Mouse (Mus musculus) brown adipose tissue, adult 24 weeks (tissue): ENCODE data around the gene Psmd2. TPM values are rescaled to one million over a fixed set of nuclear protein-coding genes. Genes with fewer than 3 reads are reported as not detected.

Experiments
- H3K27ac ChIP-seq: fragments of 200-500 bp; replicated peaks from 2 replicates; pipeline ENCODE4 v1.5.1; 2012; ENCODE audit warnings: low read depth, mild to moderate bottlenecking, low read length
- H3K4me1 ChIP-seq: fragments of 200-500 bp; 2 replicates; pipeline ENCODE4 v1.6.1; 2012; ENCODE audit warnings: low read length, mixed read lengths; ENCODE audit not compliant: control insufficient read depth, insufficient read depth, insufficient read length
- H3K4me3 ChIP-seq: fragments of 200-500 bp; 2 replicates; pipeline ENCODE4 v1.5.1; 2012; ENCODE audit warnings: low read depth, mild to moderate bottlenecking, low read length, moderate library complexity; ENCODE audit not compliant: insufficient read depth
- polyA plus RNA-seq: library from polyadenylated mRNA; stranded (reverse); fragments of >200 nt; gene quantifications from 2 replicates; pipeline ENCODE4 v1.2.4, GENCODE M21; 2012; ENCODE audit not compliant: missing spikeins, insufficient read depth, insufficient read length

Gene Psmd2
- polyA plus RNA-seq, 1 experiment = 145 TPM

DNA sequence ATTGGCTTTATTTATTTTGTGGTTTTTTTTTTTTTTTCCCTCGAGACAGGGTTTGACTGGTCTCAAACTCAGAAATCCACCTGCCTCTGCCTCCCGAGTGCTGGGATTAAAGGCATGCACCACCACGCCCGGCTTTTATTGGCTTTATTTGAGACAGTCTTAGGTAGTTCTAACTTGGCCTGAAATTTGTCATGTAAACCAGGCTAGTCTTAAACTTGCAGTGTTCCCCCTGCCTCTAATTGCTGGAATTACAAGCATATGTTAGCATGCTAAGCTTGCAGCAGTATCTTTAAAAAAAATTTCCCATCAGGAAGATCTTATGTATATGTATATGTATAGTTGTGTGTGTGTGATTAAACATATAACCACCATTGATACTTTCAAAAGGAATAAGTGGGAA lies 25.2 kb downstream of the Psmd2 start:
- H3K27ac ChIP-seq = no peak overlapping the region
- no peak overlapping the region for H3K4me3 ChIP-seq
- peaks cover 11% of the 10 kb centered on the region for H3K4me1 ChIP-seq

GRCm38 (mm10) chr16:20677380-20677779 lies 25.9 kb downstream of the Psmd2 start:
- no peak overlapping the region for H3K4me3 ChIP-seq
- peaks cover 11% of the 10 kb centered on the region for H3K4me1 ChIP-seq
- no peak overlapping the region for H3K27ac ChIP-seq

DNA sequence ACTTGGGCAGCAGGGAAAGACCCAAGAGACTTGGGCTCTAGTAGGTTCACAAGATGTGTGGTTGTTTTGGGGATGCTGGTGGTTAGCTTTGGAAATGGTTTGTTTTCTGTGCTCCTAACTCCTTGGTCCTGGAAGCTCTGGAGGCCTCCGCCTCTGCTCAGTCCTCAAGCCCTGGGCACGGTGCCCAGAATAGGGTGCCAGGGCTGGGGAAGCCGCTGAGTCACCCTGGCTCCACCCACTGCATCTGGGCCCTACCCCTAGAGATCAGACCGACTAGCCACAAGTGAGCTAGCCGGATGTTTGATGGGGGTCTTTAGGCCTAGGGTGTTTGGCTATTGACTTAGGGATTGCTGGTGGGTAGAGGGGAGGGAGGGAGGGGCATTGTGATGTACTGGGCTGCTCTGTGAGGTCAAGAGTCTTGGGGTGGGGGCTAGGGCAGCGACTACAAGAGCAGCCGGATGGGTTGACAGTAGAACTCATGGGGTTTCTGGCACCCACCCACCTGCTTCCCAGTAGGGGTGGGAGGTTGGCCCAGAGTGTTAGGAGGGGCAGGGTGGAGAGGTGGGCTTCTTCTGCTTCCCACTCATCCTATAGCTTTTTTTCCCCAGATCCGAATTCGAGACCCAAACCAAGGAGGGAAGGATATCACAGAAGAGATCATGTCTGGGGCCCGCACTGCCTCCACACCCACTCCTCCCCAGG lies 26.7 kb downstream of the Psmd2 start:
- Histone ChIP-seq H3K27ac (no peak overlapping the region), H3K4me1 (peaks cover 11% of the 10 kb centered on the region), H3K4me3 (no peak overlapping the region)

DNA sequence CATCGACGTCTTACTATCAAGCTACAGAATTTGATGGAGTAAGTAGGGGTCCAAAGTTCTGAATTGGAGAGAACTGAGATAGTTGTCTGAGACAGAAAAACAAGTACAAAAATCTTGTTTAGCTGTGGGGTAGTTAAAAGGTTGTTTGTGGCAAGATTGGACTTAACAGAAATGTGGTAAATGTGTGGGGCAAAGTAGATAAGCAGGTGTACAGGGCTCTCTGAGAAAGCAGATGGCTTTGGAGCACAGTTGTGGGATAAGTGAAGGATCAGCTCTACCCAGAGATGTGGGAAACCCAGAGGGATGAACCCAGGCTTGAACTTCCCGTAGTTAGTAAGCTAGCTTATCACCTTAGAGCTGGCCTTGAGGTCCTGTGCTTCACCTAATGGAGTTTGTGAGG lies 39.3 kb downstream of the Psmd2 start:
- peaks cover 6% of the 10 kb centered on the region for H3K4me1 ChIP-seq
- no peak overlapping the region for H3K4me3 ChIP-seq
- H3K27ac ChIP-seq = no peak overlapping the region

DNA sequence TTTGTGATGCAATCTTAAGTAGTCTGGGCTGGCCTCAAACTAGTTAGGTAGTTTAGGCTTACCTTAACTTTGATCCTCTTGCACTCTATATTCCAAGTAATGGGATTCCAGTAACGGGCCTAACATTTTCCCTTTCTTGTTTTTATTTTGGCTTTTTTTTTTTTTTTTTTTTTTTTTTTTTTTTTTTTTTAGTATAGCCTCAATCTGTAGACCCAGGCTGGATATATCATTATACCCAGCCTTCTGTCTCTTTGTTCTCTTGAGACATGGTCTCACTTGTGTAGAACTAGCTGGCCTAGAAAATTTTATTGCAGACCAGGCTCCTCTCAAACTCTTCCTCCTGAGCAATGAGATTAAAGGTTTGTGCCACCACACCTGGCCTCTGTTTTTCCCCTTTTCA lies 40.2 kb downstream of the Psmd2 start:
- no peak overlapping the region for H3K4me3 ChIP-seq

GRCm38 (mm10) chr16:20692241-20692965 lies 41.0 kb downstream of the Psmd2 start:
- Histone ChIP-seq H3K4me3 (no peak overlapping the region), H3K27ac (no peak overlapping the region), H3K4me1 (peaks cover 6% of the 10 kb centered on the region)

More for the DNA sequence above, 40.2 kb downstream of the Psmd2 start:
- H3K27ac ChIP-seq = no peak overlapping the region
- peaks cover 6% of the 10 kb centered on the region for H3K4me1 ChIP-seq

DNA sequence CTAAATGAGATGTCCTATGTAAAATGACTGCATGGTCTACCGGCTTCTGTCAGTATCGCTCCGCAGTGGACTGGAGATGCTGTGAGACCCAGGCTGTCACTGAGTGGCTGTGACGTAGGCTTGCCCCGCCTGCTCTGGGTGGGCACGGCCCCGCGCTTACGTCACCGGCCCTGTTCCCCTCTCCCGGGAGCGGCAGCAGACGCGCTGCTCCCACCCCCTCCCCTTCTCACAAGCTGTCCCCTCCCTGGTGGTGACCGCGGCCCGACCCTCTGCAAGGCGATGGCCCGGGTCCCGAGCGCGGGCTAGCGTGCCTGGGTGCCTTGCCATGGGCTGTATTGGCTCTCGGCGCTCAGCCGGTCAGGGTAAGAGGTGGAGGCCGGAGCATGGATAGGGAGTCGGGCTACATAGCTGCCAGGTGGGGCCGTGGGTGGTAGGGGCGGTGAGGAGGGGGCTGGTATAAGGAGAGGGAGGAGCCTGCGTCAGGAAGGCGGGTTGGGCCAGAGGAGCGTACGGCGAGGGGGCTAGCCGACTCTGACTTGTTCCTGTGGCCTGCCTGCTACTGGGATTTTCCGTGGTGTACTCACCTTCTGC lies 41.8 kb downstream of the Psmd2 start, which contains the start of gene Fam131a:
Fam131a (plus strand) TSS at position 131 of the 591 bp plus-strand sequence.
- H3K27ac ChIP-seq = peak within 1 kb of the TSS; percentile 84
- peaks cover 6% of the 10 kb centered on the region for H3K4me1 ChIP-seq
- peak within 1 kb of the TSS; percentile 86 for H3K4me3 ChIP-seq

- Histone ChIP-seq H3K4me3 (peak overlapping the region; percentile 50), H3K27ac (peak overlapping the region; percentile 61), H3K4me1 (peaks cover 6% of the 10 kb centered on the region)
Measured at GRCm38 (mm10) chr16:20694781-20695180, 43.3 kb downstream of the Psmd2 start.

- peak overlapping the region; percentile 47 for H3K27ac ChIP-seq
- peaks cover 6% of the 10 kb centered on the region for H3K4me1 ChIP-seq
- H3K4me3 ChIP-seq = peak overlapping the region; percentile 50
Measured at GRCm38 (mm10) chr16:20695622-20696323, 44.3 kb downstream of the Psmd2 start.

GRCm38 (mm10) chr16:20699266-20699665 lies 47.8 kb downstream of the Psmd2 start:
- Histone ChIP-seq H3K27ac (no peak overlapping the region), H3K4me3 (no peak overlapping the region), H3K4me1 (peaks cover 6% of the 10 kb centered on the region)

DNA sequence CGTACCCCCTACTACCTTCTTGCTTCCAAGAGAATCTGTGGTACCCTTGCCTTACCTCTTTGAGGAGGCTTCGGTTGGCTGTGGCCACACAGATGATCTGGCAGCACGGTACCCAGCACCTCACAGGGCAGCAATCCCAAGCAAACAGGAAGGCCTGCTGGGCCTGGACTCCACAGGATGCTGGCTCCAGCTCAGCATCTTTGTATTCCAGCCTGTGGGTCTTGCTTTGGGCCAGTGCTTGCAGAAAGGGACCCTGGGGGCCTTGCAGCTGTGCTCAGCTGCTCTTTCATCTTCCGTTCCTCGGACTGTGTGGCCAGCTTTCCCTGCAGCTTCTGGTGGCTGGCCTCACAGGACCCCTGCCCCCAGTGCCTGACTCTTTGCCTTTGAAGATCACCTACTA lies 48.6 kb downstream of the Psmd2 start:
- Histone ChIP-seq H3K4me1 (peaks cover under 1% of the 10 kb centered on the region; the same call in 1 of the 2 replicates), H3K27ac (no peak overlapping the region), H3K4me3 (no peak overlapping the region)

- no peak overlapping the region for H3K4me3 ChIP-seq
Measured at GRCm38 (mm10) chr16:20701316-20701715, 49.9 kb downstream of the Psmd2 start.

GRCm38 (mm10) chr16:20701729-20702521 lies 50.5 kb downstream of the Psmd2 start:
- Histone ChIP-seq H3K4me1 (no peaks in the 10 kb centered on the region), H3K4me3 (no peak overlapping the region), H3K27ac (no peak overlapping the region)

More at GRCm38 (mm10) chr16:20701316-20701715, 49.9 kb downstream of the Psmd2 start:
- Histone ChIP-seq H3K27ac (no peak overlapping the region), H3K4me1 (no peaks in the 10 kb centered on the region)

DNA sequence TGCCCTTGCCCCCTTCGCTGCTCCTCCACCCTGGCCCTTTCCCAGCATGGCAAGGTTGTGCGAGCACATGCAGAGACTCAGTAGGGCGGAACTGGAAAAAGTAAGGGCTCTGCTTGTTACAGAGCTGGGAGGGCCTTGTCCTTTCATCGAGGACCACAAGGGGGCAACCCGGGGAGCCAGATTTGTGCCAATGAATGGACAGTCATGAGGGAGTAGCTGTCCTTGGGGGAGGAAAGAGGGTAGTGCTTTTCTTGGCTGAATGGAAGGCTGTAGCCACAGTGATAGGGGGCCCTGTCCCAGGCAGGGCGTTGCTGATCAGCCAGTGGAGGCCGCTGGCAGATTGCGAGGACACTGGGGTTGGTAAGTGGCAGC lies 51.1 kb downstream of the Psmd2 start:
- Histone ChIP-seq H3K4me3 (no peak overlapping the region), H3K27ac (no peak overlapping the region), H3K4me1 (no peaks in the 10 kb centered on the region)
